Mouse (Mus musculus): ENCODE measurements at regions not wholly inside any gene's neighbourhood (a gene's known extent, or its start where the extent isn't known, plus 50 kb on each side); places are given as distances from the start of the nearest gene placed in this dataset.

GRCm38 (mm10) chr8:126819261-126819660 is 126.4 kb downstream of the Tomm20 start:
- no peak overlapping the region for H3K4me3 ChIP-seq (ENCODE audit: control insufficient read depth in 1 of 2, insufficient read depth in 1 of 2, low read depth in 2 of 2, low read length in 2 of 2)
- TF ChIP-seq POLR2AphosphoS2 (IDR thresholded peaks at IDR 0.05; ENCODE audit: low read length), result no peak
- TF ChIP-seq TCF12 (IDR thresholded peaks at IDR 0.05; ENCODE audit: low read depth, low read length), result peak; percentile 16; the same call in 1 of the 2 replicates
- no peak for TF ChIP-seq GABPA (IDR thresholded peaks at IDR 0.05; ENCODE audit: low read depth, low read length)
- no peak for TF ChIP-seq UBTF (IDR thresholded peaks at IDR 0.05; ENCODE audit: borderline replicate concordance, insufficient read depth, low read depth, low read length)
- TF ChIP-seq ETS1 (IDR thresholded peaks at IDR 0.05; ENCODE audit: low read depth, low read length), result peak; percentile 28; the same call in 1 of the 2 replicates
- no peak for TF ChIP-seq MAZ (IDR thresholded peaks at IDR 0.05; ENCODE audit: low read depth, low read length)
- TF ChIP-seq CHD2 (IDR thresholded peaks at IDR 0.05; ENCODE audit: low read length), result no peak
- TF ChIP-seq ZMIZ1 (IDR thresholded peaks at IDR 0.05; ENCODE audit: low read depth, low read length), result no peak
- no peak for TF ChIP-seq ZKSCAN1 (IDR thresholded peaks at IDR 0.05; ENCODE audit: low read depth, low read length)
- 0 out of 2 replicates have a peak, but pooled peaks have one; percentile 22 for TF ChIP-seq ELF1 (IDR thresholded peaks at IDR 0.05; ENCODE audit: low read depth, low read length)
- no peak for TF ChIP-seq MYC (IDR thresholded peaks at IDR 0.05; ENCODE audit: low read depth, low read length)
- no peak for TF ChIP-seq GATA1 (IDR thresholded peaks at IDR 0.05; ENCODE audit: low read depth, low read length)
- H3K36me3 ChIP-seq (ENCODE audit: control insufficient read depth in 1 of 2, insufficient read depth in 2 of 2, low read length in 2 of 2), result peaks cover 0 to 49% of the 10 kb centered on the region in 2 experiments; a peak in 2 of 4 replicates
- no peaks in the 10 kb centered on the region for H3K27me3 ChIP-seq (ENCODE audit: control insufficient read depth in 1 of 2, insufficient read depth in 2 of 2, low read length in 2 of 2)
- no peak overlapping the region for H3K9ac ChIP-seq (ENCODE audit: control insufficient read depth, low read depth, low read length, poor library complexity, severe bottlenecking)
- H3K9me3 ChIP-seq (replicated peaks; ENCODE audit: insufficient read depth, low read length), result no peaks in the 10 kb centered on the region
- peaks cover 36 to 56% of the 10 kb centered on the region in 2 experiments for H3K4me1 ChIP-seq (ENCODE audit: control insufficient read depth in 1 of 2, insufficient read depth in 2 of 2, low read length in 2 of 2)
- DNase-seq (ENCODE audit: low read depth, low spot score), result no peak
- H3K27ac ChIP-seq (ENCODE audit: control insufficient read depth, low read depth, low read length), result no peak overlapping the region
- no peaks in the 10 kb centered on the region for H3K79me2 ChIP-seq (ENCODE audit: control insufficient read depth, insufficient read depth, low read length, poor library complexity)

GRCm38 (mm10) chr8:126816155-126816554 is 129.5 kb downstream of the Tomm20 start:
- Histone ChIP-seq H3K79me2 (ENCODE audit: control insufficient read depth, insufficient read depth, low read length, poor library complexity) (no peaks in the 10 kb centered on the region), H3K27ac (ENCODE audit: control insufficient read depth, low read depth, low read length) (peak overlapping the region; percentile 100), H3K36me3 (ENCODE audit: control insufficient read depth in 1 of 2, insufficient read depth in 2 of 2, low read length in 2 of 2) (peaks cover 0 to 49% of the 10 kb centered on the region in 2 experiments; a peak in 2 of 4 replicates), H3K4me3 (ENCODE audit: control insufficient read depth in 1 of 2, insufficient read depth in 1 of 2, low read depth in 2 of 2, low read length in 2 of 2) (peak overlapping the region in 1 of 2 experiments; percentile 30; a peak in 1 of 4 replicates), H3K9ac (ENCODE audit: control insufficient read depth, low read depth, low read length, poor library complexity, severe bottlenecking) (peak overlapping the region; percentile 69), H3K4me1 (ENCODE audit: control insufficient read depth in 1 of 2, insufficient read depth in 2 of 2, low read length in 2 of 2) (peaks cover 38 to 55% of the 10 kb centered on the region in 2 experiments), H3K9me3 (replicated peaks; ENCODE audit: insufficient read depth, low read length) (no peaks in the 10 kb centered on the region), H3K27me3 (ENCODE audit: control insufficient read depth in 1 of 2, insufficient read depth in 2 of 2, low read length in 2 of 2) (no peaks in the 10 kb centered on the region)
- peak; percentile 89 for DNase-seq (ENCODE audit: low read depth, low spot score)
- TF ChIP-seq POLR2AphosphoS5 (IDR thresholded peaks at IDR 0.05; ENCODE audit: borderline replicate concordance, low read depth, low read length) (no peak), MAZ (IDR thresholded peaks at IDR 0.05; ENCODE audit: low read depth, low read length) (no peak), ZKSCAN1 (IDR thresholded peaks at IDR 0.05; ENCODE audit: low read depth, low read length) (no peak), SIN3A (IDR thresholded peaks at IDR 0.05; ENCODE audit: low read length) (peak; percentile 81), MXI1 (IDR thresholded peaks at IDR 0.05; ENCODE audit: low read depth, low read length) (no peak), HCFC1 (IDR thresholded peaks at IDR 0.05; ENCODE audit: low read depth, low read length) (0 out of 2 replicates have a peak, but pooled peaks have one; percentile 18), MAFK (IDR thresholded peaks at IDR 0.05; ENCODE audit: borderline replicate concordance, low read depth, low read length) (no peak), USF2 (IDR thresholded peaks at IDR 0.05; ENCODE audit: borderline replicate concordance in 1 of 2, insufficient read depth in 1 of 2, low read depth in 1 of 2, low read length in 2 of 2) (no peak), MYC (IDR thresholded peaks at IDR 0.05; ENCODE audit: low read depth, low read length) (no peak), POLR2A (IDR thresholded peaks at IDR 0.05; ENCODE audit: control insufficient read depth in 1 of 2, insufficient read depth in 1 of 2, low read depth in 1 of 2, low read length in 2 of 2, poor library complexity in 1 of 2) (peak in 1 of 2 experiments; percentile 58; a peak in 2 of 4 replicates), TAL1 (IDR thresholded peaks at IDR 0.05; ENCODE audit: low read length) (no peak), POLR2AphosphoS2 (IDR thresholded peaks at IDR 0.05; ENCODE audit: low read length) (no peak), ZMIZ1 (IDR thresholded peaks at IDR 0.05; ENCODE audit: low read depth, low read length) (no peak), NRF1 (IDR thresholded peaks at IDR 0.05; ENCODE audit: insufficient read depth, low read depth, low read length, poor library complexity, severe bottlenecking) (no peak), ZNF384 (IDR thresholded peaks at IDR 0.05; ENCODE audit: low read depth, low read length) (no peak), MEF2A (IDR thresholded peaks at IDR 0.05; ENCODE audit: extremely low read depth, insufficient replicate concordance, low read depth, low read length, poor library complexity, severe bottlenecking) (no peak), ELF1 (IDR thresholded peaks at IDR 0.05; ENCODE audit: low read depth, low read length) (no peak), CHD1 (IDR thresholded peaks at IDR 0.05; ENCODE audit: low read depth, low read length) (no peak), CHD2 (IDR thresholded peaks at IDR 0.05; ENCODE audit: low read length) (no peak), JUND (IDR thresholded peaks at IDR 0.05; ENCODE audit: low read depth, low read length) (no peak), CTCF (IDR thresholded peaks at IDR 0.05 in 2 of 3, conservative IDR thresholded peaks at IDR 0.05 in 1 of 3; ENCODE audit: control insufficient read depth in 1 of 3, insufficient read depth in 1 of 3, low read depth in 2 of 3, low read length in 3 of 3, poor library complexity in 1 of 3, severe bottlenecking in 1 of 3) (no peak), USF1 (IDR thresholded peaks at IDR 0.05; ENCODE audit: low read depth, low read length) (peak; percentile 28; the same call in 1 of the 2 replicates), BHLHE40 (IDR thresholded peaks at IDR 0.05; ENCODE audit: borderline replicate concordance, low read depth, low read length) (no peak), ZC3H11A (IDR thresholded peaks at IDR 0.05; ENCODE audit: low read depth, low read length) (no peak), GATA1 (IDR thresholded peaks at IDR 0.05; ENCODE audit: low read depth, low read length) (peak; percentile 76)
